Mouse (Mus musculus): Measurements from ENCODE around the gene Snurf. TPM values are rescaled to one million over a fixed set of nuclear protein-coding genes. Genes with fewer than 3 reads are reported as not detected.

Gene Snurf
- polyA plus RNA-seq, 1 experiment from 2014 or later: 629 TPM

Other genes starting within 250 kb of the Snurf start
- 4.4 and 6.3 TPM in 2 replicates for gene Gm38393, start within 50 bp of the Snurf start, polyA plus RNA-seq (2014; fragmentation: Nextera tagmentation; extraction: Ambion mirVana)
- 951 and 1,022 TPM in 2 replicates for gene Snrpn, start 135.2 kb upstream of the Snurf start, polyA plus RNA-seq (2014; fragmentation: Nextera tagmentation; extraction: Ambion mirVana)

All from hindbrain, embryonic 14.5 days (tissue).